Mouse (Mus musculus) hindbrain, embryonic 15.5 days (tissue): Measurements from ENCODE around the gene Skp1a. TPM values are rescaled to one million over a fixed set of nuclear protein-coding genes. Genes with fewer than 3 reads are reported as not detected.

Experiments used
- ATAC-seq: fragments of 200-750 bp; cut with Nextera tagmentation; 2 replicates; pipeline ENCODE4 v1.8.0; 2017; ENCODE audit warnings: low read depth, moderate number of reproducible peaks, moderate TSS enrichment; ENCODE audit not compliant: low FRiP score
- H3K27ac ChIP-seq: fragments of 300-500 bp; sonication (generic); replicated peaks from 2 replicates; pipeline ENCODE4 v1.5.1; 2015; ENCODE audit warnings: mild to moderate bottlenecking, inconsistent platforms
- H3K27me3 ChIP-seq: fragments of 300-500 bp; sonication (generic); 2 replicates; pipeline ENCODE4 v1.6.1; 2015; ENCODE audit warnings: control low read depth, inconsistent platforms
- H3K36me3 ChIP-seq: fragments of 300-500 bp; sonication (generic); 2 replicates; pipeline ENCODE4 v1.6.1; 2015; ENCODE audit warnings: control low read depth, inconsistent platforms
- H3K4me1 ChIP-seq: fragments of 300-500 bp; sonication (generic); replicated peaks from 2 replicates; pipeline ENCODE4 v1.6.1; 2015; ENCODE audit warnings: control low read depth, inconsistent platforms
- H3K4me2 ChIP-seq: fragments of 300-500 bp; sonication (generic); 2 replicates; pipeline ENCODE4 v1.6.1; 2015; ENCODE audit warnings: moderate library complexity, mild to moderate bottlenecking, inconsistent platforms
- H3K4me3 ChIP-seq: fragments of 300-500 bp; sonication (generic); 2 replicates; pipeline ENCODE4 v1.5.1; 2015; ENCODE audit warnings: mild to moderate bottlenecking, inconsistent platforms
- H3K9ac ChIP-seq: fragments of 300-500 bp; sonication (generic); 2 replicates; pipeline ENCODE4 v1.6.1; 2015; ENCODE audit warnings: inconsistent platforms
- H3K9me3 ChIP-seq: fragments of 300-500 bp; sonication (generic); 2 replicates; pipeline ENCODE4 v1.6.1; 2016; ENCODE audit warnings: control low read depth, inconsistent platforms
- WGBS: fragments of 180-500 bp; shearing (Covaris S2); methylation state at CpG from one replicate; pipeline ENCODE4 v1.1.7; 2015; 5-methylcytosine and 5-hydroxymethylcytosine counted together
- polyA plus RNA-seq: library from polyadenylated mRNA; unstranded; fragments of >200 nt; fragmentation: Nextera tagmentation; extraction: Ambion mirVana; gene quantifications from 2 replicates; pipeline ENCODE4 v1.2.1, GENCODE M21; 2015

Skp1a gene
- polyA plus RNA-seq, 1 experiment from 2014 or later: 975 TPM

DNA sequence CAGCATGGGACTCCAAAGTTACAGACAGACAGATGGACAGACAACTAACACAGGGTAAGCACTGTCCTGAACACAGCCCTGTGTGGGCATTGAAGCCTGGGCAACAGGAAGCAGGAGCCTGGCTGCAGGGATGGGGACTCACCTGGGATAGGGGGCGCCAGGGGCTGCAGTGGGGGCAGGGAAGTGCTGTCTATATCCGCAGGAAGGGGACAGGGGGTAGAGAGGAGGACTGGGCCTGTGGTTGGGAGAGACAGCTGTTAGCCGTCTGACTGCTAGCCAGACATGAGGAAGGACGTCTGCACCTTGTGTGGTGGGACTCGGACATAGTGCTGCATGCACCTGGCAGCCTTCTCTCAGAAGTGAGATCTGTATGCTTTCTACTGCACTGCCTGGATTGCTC lies 26.9 kb downstream of the Skp1a start:
- Histone ChIP-seq H3K27me3 (no peaks in the 10 kb centered on the region), H3K27ac (no peak overlapping the region), H3K4me3 (no peak overlapping the region), H3K9me3 (no peaks in the 10 kb centered on the region), H3K4me2 (no peak overlapping the region), H3K36me3 (no peaks in the 10 kb centered on the region), H3K9ac (no peak overlapping the region), H3K4me1 (no peaks in the 10 kb centered on the region)
- 83% methylated on average over 5 of the region's 5 CpGs for WGBS
- no peak for ATAC-seq

DNA sequence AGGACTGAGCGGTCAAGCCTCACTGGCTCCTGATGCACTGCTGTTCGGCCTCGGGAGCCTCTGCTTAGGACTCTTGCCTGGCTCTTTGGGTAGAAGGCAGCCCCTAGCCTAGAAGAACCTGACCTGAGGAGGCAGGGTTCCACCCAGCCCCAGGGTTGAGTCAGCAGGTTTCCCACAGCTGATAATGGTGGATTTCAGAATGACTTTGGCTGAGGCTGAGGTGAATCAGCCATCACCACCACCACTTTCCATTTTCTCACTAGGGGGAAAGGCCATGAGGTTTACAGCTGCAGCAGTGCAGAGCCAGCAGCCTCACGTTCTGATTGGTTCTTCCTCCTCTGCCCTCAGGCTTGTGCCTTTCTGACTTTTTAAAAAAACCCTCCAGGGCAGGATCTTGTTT lies 29.1 kb downstream of the Skp1a start:
- H3K27me3 ChIP-seq: no peaks in the 10 kb centered on the region
- H3K36me3 ChIP-seq: no peaks in the 10 kb centered on the region
- no peak overlapping the region for H3K4me3 ChIP-seq
- H3K9me3 ChIP-seq: no peaks in the 10 kb centered on the region
- H3K9ac ChIP-seq: no peak overlapping the region
- ATAC-seq: no peak
- no peak overlapping the region for H3K27ac ChIP-seq
- 69% methylated on average over 4 of the region's 4 CpGs for WGBS
- 0 out of 2 replicates have a peak, but pooled peaks cover 7% of the 10 kb centered on the region for H3K4me1 ChIP-seq
- H3K4me2 ChIP-seq: no peak overlapping the region

DNA sequence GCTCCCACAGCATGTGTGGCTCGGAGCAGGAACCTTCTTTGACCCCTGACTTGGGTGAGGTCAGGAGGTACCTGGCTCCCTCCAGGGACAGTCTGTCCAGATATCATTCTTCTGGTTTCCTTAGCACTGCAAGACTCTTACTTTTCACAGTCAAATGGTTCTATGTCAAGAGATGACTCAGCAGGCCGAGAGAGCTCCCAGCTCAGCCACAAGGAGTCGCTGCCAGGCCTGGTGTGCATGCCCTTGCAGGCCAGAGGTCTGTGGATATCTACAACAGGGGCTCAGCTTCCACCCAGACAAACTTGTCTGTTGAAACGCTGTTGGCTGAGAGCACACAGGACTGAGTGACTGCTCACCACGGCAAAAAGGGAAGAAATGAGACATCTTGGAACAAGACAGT lies 30.1 kb downstream of the Skp1a start:
- Histone ChIP-seq H3K27me3 (no peaks in the 10 kb centered on the region), H3K9ac (no peak overlapping the region), H3K4me1 (peaks cover 14% of the 10 kb centered on the region; the same call in 1 of the 2 replicates), H3K4me2 (no peak overlapping the region), H3K36me3 (no peaks in the 10 kb centered on the region), H3K27ac (no peak overlapping the region), H3K4me3 (no peak overlapping the region), H3K9me3 (no peaks in the 10 kb centered on the region)
- 58% methylated on average over 5 of the region's 5 CpGs for WGBS
- no peak for ATAC-seq

DNA sequence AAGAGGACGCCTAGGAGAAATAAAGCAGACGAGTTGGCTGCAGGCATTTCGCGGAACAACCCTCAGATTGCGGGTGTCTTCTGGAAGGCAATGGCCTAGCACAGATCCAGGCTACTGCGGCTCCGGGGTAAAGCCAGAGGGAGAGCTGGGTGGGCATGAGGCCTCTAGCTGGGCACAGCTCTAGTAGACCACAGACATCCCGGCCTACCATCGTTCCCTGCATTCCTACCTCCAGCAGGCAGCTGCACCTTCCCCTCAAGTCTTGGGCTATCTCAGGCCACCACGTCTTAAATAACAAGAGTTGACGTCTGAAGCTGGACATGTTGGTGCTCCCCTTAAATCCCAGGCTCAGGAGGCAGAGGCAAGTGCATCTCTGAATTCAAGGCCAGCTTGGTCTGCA lies 30.5 kb downstream of the Skp1a start:
- H3K9me3 ChIP-seq: no peaks in the 10 kb centered on the region
- H3K36me3 ChIP-seq: no peaks in the 10 kb centered on the region
- H3K27me3 ChIP-seq: no peaks in the 10 kb centered on the region
- H3K9ac ChIP-seq: no peak overlapping the region
- H3K27ac ChIP-seq: no peak overlapping the region
- H3K4me1 ChIP-seq: peaks cover 14% of the 10 kb centered on the region; the same call in 1 of the 2 replicates
- no peak overlapping the region for H3K4me2 ChIP-seq
- WGBS: 92% methylated on average over 11 of the region's 11 CpGs
- no peak overlapping the region for H3K4me3 ChIP-seq
- no peak for ATAC-seq

DNA sequence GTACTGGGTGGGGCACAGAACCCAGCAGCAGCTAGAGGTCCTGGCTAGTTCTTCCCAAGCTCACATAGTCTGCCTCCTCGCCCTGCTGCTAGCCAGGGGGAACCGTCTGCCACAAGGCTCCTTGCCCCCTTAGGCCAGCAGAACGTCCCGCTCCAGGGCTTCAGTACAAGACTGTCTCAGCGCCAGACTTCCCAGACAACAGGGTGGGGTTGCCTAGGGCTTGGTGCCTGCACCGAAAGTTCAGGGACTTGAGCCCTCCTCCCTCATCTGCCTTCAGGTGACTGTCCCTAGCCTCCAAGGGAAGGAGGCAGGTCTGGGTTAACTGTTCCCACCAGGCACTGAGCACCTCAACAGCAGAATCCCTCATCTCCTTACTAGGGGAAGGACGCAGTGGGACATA lies 33.1 kb downstream of the Skp1a start:
- no peak overlapping the region for H3K9ac ChIP-seq
- no peak overlapping the region for H3K27ac ChIP-seq
- 88% methylated on average over 7 of the region's 7 CpGs for WGBS
- no peaks in the 10 kb centered on the region for H3K36me3 ChIP-seq
- peaks cover 17% of the 10 kb centered on the region; the same call in 1 of the 2 replicates for H3K4me1 ChIP-seq
- H3K4me3 ChIP-seq: no peak overlapping the region
- no peak overlapping the region for H3K4me2 ChIP-seq
- no peak for ATAC-seq
- no peaks in the 10 kb centered on the region for H3K9me3 ChIP-seq
- H3K27me3 ChIP-seq: no peaks in the 10 kb centered on the region

DNA sequence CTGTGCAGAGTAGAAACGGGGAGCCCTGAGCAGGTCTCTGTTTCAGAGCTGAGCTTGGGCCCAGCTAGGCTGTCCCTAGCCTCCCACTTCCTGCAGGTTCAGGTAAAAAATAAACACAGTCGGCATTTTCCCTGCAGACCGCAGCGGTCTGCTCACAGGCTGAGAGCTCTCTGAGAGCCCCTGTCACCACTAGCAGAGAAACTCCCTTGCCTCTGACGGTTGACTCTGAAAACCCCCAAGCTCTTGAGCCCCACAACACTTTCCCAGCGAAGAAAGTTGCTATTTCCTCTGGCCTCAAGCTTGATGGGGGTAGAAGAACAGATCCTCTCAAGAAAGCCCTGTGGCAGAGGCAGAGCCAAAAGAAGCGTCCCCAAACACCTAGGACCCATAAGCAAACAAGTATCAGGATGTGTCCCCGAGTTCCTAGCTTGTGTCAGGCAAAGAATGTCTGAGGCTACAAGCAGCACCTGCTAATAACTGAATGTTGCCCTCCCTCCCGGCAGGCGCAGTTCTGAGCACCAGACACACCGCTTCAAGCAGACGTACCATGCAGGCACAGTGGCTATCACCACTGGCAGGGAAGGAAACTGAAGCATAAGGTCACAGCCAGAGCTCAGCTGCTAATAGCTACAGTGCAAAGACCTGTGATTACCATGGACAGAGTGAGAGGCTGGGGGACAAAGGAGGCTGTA lies 34.0 kb downstream of the Skp1a start:
- WGBS: 63% methylated on average over 12 of the region's 12 CpGs
- no peak for ATAC-seq
- H3K4me2 ChIP-seq: no peak overlapping the region

DNA sequence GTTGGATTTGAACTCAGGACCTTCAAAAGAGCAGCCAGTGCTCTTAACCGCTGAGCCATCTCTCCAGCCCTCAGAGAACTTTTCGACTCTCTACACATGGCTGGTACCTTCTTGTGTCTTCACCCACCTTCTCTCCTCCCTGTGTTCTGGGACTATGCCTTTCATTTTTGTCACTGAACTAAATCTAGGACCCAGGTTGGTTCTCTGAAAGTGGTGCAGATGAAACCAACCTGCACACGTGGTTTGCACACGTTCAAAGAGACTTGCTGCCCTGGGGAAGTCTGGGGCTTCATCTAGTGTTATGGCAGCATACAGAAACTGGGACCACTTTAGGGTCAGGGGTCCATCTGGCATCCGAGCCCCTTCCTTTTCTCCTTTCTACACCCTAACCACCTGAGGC lies 35.5 kb downstream of the Skp1a start:
- Histone ChIP-seq H3K9me3 (no peaks in the 10 kb centered on the region), H3K27ac (no peak overlapping the region), H3K36me3 (no peaks in the 10 kb centered on the region), H3K4me3 (no peak overlapping the region), H3K4me1 (peaks cover 17% of the 10 kb centered on the region; the same call in 1 of the 2 replicates), H3K9ac (no peak overlapping the region), H3K4me2 (no peak overlapping the region), H3K27me3 (no peaks in the 10 kb centered on the region)
- no peak for ATAC-seq
- 90% methylated on average over 5 of the region's 5 CpGs for WGBS

More for the DNA sequence above, 34.0 kb downstream of the Skp1a start:
- Histone ChIP-seq H3K27me3 (no peaks in the 10 kb centered on the region), H3K4me1 (peaks cover 17% of the 10 kb centered on the region; the same call in 1 of the 2 replicates), H3K27ac (no peak overlapping the region), H3K9me3 (no peaks in the 10 kb centered on the region), H3K4me3 (no peak overlapping the region), H3K36me3 (no peaks in the 10 kb centered on the region), H3K9ac (no peak overlapping the region)

DNA sequence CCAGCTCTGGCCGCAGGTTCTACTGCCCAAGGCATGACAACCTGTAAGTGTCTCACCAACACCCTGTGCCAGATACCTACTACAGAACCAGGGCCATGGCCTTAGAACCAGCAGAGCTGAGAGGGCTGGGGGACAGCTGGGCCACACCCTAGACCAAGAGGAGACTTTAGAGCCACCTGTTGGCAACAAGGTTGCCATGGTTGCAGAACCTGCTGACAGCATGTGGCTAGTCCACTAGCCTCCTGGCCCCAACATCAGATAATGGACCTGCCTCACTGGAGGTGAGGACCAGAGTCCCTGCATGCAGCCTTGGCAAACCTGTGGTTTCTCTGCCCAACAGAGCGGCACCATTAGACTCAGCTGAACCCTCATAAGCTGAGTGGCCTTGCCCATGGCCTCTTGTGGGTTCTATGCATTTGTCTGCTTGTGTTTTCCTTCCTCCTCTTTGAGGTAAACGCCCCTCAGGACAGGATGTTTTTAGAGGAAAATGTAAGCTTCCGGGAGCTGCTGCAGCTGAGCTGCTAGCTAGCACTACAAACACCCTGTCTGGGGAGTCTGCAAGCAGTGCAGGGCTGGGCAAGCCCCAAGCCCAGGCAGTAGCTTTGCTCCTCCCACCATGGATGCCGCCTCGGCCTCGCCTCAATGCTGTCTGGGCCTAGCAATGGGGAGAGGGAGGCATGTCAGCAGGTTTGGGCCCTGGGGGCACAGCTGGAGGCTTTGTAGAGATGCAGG lies 36.5 kb downstream of the Skp1a start:
- no peak for ATAC-seq
- Histone ChIP-seq H3K27ac (peak overlapping the region; percentile 42; the same call in 1 of the 2 replicates), H3K9ac (no peak overlapping the region), H3K4me3 (no peak overlapping the region), H3K36me3 (no peaks in the 10 kb centered on the region), H3K27me3 (no peaks in the 10 kb centered on the region), H3K4me1 (peaks cover 22% of the 10 kb centered on the region; the same call in 1 of the 2 replicates), H3K4me2 (no peak overlapping the region), H3K9me3 (no peaks in the 10 kb centered on the region)
- 75% methylated on average over 7 of the region's 7 CpGs for WGBS

DNA sequence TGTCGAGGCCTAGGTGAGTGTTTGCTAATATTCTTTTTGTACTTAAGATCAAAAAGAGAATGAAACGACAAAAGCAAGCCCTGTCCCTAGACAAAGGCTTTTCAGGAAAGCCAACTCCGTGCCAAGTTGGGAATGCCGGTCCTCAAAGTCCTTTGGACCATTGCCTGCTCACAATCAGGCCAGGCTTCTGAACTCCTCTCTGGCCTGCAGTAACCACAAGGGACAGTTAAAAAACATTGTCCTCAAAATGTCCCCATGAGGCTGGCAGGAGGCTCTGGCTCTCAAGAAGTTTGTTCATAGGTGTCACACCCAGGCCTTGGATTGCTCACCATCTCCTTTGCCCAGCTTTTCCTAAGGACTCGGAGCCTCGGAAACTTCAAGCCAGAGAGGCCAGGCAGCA lies 38.0 kb downstream of the Skp1a start:
- peaks cover 22% of the 10 kb centered on the region; the same call in 1 of the 2 replicates for H3K4me1 ChIP-seq
- no peak overlapping the region for H3K27ac ChIP-seq
- no peaks in the 10 kb centered on the region for H3K9me3 ChIP-seq
- no peak for ATAC-seq
- WGBS: 74% methylated on average over 6 of the region's 6 CpGs
- H3K36me3 ChIP-seq: no peaks in the 10 kb centered on the region
- no peak overlapping the region for H3K4me2 ChIP-seq
- H3K4me3 ChIP-seq: no peak overlapping the region
- H3K27me3 ChIP-seq: no peaks in the 10 kb centered on the region
- H3K9ac ChIP-seq: no peak overlapping the region

DNA sequence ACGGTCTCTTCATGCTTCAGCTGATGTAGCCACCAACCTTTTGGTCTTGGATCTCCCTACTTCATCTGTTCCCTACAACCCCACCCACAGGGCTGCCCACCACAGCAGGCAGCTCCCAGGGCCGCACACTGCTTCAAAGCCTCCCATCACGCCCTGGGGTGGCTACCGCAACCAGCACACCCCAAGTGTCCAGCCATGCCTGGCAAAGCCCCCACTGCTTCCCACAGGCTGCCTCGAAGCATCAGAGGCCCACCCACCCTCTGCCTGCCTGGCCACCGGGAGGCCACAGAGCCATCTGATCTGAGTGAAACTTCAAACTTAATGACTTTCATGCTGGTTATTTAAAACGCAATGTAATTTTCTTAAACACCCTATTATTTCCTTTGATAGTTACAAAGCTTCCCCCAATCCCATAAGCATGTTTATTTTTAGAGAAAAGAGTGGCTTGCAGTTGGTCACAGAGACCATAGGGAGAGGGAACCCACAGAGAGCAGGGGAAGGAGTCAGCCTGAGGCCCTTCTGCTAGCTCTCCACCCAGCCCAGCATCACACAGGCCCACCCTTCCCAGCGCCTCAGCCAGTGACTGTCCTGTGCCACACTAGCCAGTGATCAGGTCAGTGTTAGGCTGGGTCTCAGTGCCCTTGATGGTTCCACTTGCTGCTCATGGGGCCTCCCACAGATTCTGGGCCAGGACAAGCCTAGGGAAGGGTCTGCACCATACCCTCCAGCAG lies 40.1 kb downstream of the Skp1a start:
- no peak overlapping the region for H3K27ac ChIP-seq
- H3K9me3 ChIP-seq: no peaks in the 10 kb centered on the region
- H3K36me3 ChIP-seq: no peaks in the 10 kb centered on the region
- peaks cover 9% of the 10 kb centered on the region; the same call in 1 of the 2 replicates for H3K4me1 ChIP-seq
- H3K9ac ChIP-seq: no peak overlapping the region
- H3K4me3 ChIP-seq: no peak overlapping the region
- H3K27me3 ChIP-seq: no peaks in the 10 kb centered on the region
- no peak for ATAC-seq
- no peak overlapping the region for H3K4me2 ChIP-seq
- 75% methylated on average over 8 of the region's 8 CpGs for WGBS

DNA sequence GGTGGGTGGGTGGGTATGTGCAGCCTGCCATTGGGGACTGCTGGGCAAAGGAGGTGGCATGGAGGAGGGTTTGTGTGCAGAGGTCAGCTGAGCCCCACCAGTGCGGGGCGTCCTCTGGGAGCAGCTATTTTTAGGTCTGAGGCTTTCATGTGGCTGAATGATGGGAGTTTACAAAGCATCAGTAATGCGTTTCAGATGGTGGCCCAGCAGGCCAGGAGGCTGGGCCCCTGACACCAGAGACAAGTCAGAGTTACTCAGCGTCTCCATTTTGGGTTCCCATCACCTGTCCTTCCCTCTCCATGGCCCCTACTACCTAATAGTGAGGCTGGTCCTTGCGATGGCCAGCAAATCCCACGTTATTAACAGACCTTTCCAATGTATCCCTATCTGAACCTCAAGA lies 40.8 kb downstream of the Skp1a start:
- H3K27me3 ChIP-seq: no peaks in the 10 kb centered on the region
- H3K27ac ChIP-seq: no peak overlapping the region
- no peak for ATAC-seq
- 60% methylated on average over 6 of the region's 6 CpGs for WGBS
- no peaks in the 10 kb centered on the region for H3K9me3 ChIP-seq
- H3K36me3 ChIP-seq: no peaks in the 10 kb centered on the region
- H3K4me2 ChIP-seq: no peak overlapping the region
- H3K4me3 ChIP-seq: no peak overlapping the region
- no peak overlapping the region for H3K9ac ChIP-seq
- peaks cover 9% of the 10 kb centered on the region; the same call in 1 of the 2 replicates for H3K4me1 ChIP-seq
